Mouse (Mus musculus): ENCODE results near the gene Csrp2. TPM values are rescaled to one million over a fixed set of nuclear protein-coding genes. Genes with fewer than 3 reads are reported as not detected.

The Csrp2 gene
- polyA plus RNA-seq (2015; fragmentation: Nextera tagmentation; extraction: Ambion mirVana): 177 and 218 TPM in 2 replicates

GRCm38 (mm10) chr10:110919531-110920343 is at the start of gene Csrp2:
TSS of gene Csrp2 (plus strand) at chr10:110919789.

Other genes with a start within 250 kb of the Csrp2 start
- 5.9 and 6.7 TPM in 2 replicates for gene E2f7, start 174.3 kb upstream of the Csrp2 start, polyA plus RNA-seq (2015; fragmentation: Nextera tagmentation; extraction: Ambion mirVana)
- 14.3 and 16.5 TPM in 2 replicates for gene Zdhhc17, start 90.4 kb downstream of the Csrp2 start, polyA plus RNA-seq (2015; fragmentation: Nextera tagmentation; extraction: Ambion mirVana)
- gene Osbpl8, start 245.0 kb downstream of the Csrp2 start, polyA plus RNA-seq (2015; fragmentation: Nextera tagmentation; extraction: Ambion mirVana): 8.6 and 9.4 TPM in 2 replicates

Data from adrenal gland, postnatal 0 days (tissue).